Mouse (Mus musculus): ENCODE measurements around the gene Zyx. TPM values are rescaled to one million over a fixed set of nuclear protein-coding genes. Genes with fewer than 3 reads are reported as not detected.

Zyx gene
- polyA plus RNA-seq (2014; fragmentation: Illumina TruSeq; extraction: RNeasy Lipid Tissue Mini Kit (QIAGEN cat#74804); ENCODE audit: low read depth, low replicate concordance), result 59.6 TPM

DNA sequence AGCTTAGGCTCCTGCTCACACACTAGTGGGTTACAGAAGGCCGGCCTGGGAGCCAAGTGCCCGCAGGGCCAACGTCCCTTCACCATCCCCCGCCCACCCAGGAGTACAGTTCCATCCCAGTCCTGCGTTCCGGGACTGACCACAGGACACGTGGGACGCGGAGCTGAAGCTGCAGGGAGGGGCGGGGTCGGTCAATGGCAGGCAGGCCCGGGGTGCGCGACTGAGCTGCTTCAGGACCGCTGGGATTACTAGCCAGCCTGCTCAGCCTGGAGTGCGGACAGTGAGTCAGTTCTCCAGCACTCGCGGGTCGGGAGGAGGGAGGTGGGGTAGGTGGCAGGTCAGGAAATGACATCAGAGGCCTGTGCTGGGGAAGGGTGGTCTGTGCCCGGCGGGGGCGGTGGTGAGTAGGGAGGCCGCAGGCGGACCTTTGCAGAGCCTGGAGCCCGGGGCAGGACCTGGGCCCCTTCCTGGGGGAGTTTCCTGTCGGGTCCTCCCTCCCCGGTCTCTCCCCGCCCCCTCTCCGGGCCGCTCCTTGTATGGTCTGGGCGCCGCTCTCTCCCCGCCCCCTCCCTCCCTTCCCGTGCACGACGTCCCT, at the start of gene Zyx:
Zyx (plus strand) TSS at position 205 of the 595 bp plus-strand sequence.

DNA sequence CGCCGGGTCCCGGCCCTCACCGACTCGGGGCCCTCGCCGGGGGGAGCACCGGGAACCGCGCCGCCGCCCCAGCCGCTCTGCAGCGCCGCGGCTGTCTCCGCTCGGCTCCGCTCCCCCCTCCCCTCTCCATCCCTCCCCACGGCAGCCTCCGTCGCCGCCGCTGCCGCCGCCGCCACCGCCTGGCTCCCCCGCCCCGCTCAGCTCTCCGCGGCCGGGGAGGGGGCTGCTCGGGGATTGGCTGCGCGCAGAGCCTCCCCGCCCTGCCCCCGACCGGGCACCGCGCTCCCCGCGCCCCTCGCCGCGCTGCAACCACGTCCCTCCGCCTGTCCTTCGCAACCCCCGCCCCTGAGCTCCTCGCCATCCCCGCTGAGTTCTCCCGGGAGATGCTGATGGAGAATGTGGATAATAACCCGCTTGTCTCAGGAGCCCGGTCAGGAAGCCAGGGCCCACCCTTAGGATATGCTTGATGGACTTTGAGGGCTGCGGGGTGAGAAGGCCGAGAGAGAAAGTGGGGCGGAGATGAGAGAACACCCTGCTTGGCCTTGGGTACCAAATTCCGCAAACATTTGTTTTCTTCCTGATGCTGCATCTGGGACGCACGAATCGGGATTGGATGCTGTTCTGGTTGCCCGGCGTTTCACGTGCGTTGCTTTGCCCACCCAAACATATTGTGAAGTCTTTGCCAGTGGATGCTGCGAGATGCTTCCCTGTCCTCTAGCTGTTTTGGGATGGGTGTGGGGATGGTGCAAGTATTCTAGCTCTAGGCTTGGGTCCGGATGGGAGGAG, 24.8 kb upstream of the Zyx start, which contains the start of gene Fam131b:
Fam131b (minus strand) TSS at position 162 of the 786 bp plus-strand sequence.

GRCm38 (mm10) chr6:42372816-42373547, 23.6 kb downstream of the Zyx start, which contains the start of gene Epha1:
Gene Epha1, minus strand, starts transcription at chr6:42373268.

GRCm38 (mm10) chr6:42399938-42400337, 50.5 kb downstream of the Zyx start, which contains the start of gene Tas2r143:
Gene Tas2r143, plus strand, starts transcription at chr6:42400238.

GRCm38 (mm10) chr6:42405134-42405533, 55.7 kb downstream of the Zyx start, which contains the start of gene Tas2r135:
Gene Tas2r135, plus strand, starts transcription at chr6:42405434.

Other genes starting within 250 kb of the Zyx start
- gene Tas2r139, start 208.7 kb upstream of the Zyx start, polyA plus RNA-seq (2014; fragmentation: Illumina TruSeq; extraction: RNeasy Lipid Tissue Mini Kit (QIAGEN cat#74804); ENCODE audit: low read depth, low replicate concordance), result not detected
- gene Tas2r144, start 134.3 kb upstream of the Zyx start, polyA plus RNA-seq (2014; fragmentation: Illumina TruSeq; extraction: RNeasy Lipid Tissue Mini Kit (QIAGEN cat#74804); ENCODE audit: low read depth, low replicate concordance), result not detected
- 186 TPM for gene Gstk1, start 103.7 kb upstream of the Zyx start, polyA plus RNA-seq (2014; fragmentation: Illumina TruSeq; extraction: RNeasy Lipid Tissue Mini Kit (QIAGEN cat#74804); ENCODE audit: low read depth, low replicate concordance)
- gene Tmem139, start 87.7 kb upstream of the Zyx start, polyA plus RNA-seq (2014; fragmentation: Illumina TruSeq; extraction: RNeasy Lipid Tissue Mini Kit (QIAGEN cat#74804); ENCODE audit: low read depth, low replicate concordance), result not detected
- gene Casp2, start 84.6 kb upstream of the Zyx start, polyA plus RNA-seq (2014; fragmentation: Illumina TruSeq; extraction: RNeasy Lipid Tissue Mini Kit (QIAGEN cat#74804); ENCODE audit: low read depth, low replicate concordance), result 9.2 TPM
- 13.2 TPM for gene Clcn1, start 62.9 kb upstream of the Zyx start, polyA plus RNA-seq (2014; fragmentation: Illumina TruSeq; extraction: RNeasy Lipid Tissue Mini Kit (QIAGEN cat#74804); ENCODE audit: low read depth, low replicate concordance)
- gene Fam131b, start 25.0 kb upstream of the Zyx start, polyA plus RNA-seq (2014; fragmentation: Illumina TruSeq; extraction: RNeasy Lipid Tissue Mini Kit (QIAGEN cat#74804); ENCODE audit: low read depth, low replicate concordance), result 0.65 TPM
- 0.39 TPM for gene Epha1, start 23.6 kb downstream of the Zyx start, polyA plus RNA-seq (2014; fragmentation: Illumina TruSeq; extraction: RNeasy Lipid Tissue Mini Kit (QIAGEN cat#74804); ENCODE audit: low read depth, low replicate concordance)
- gene Tas2r143, start 50.6 kb downstream of the Zyx start, polyA plus RNA-seq (2014; fragmentation: Illumina TruSeq; extraction: RNeasy Lipid Tissue Mini Kit (QIAGEN cat#74804); ENCODE audit: low read depth, low replicate concordance), result not detected
- not detected for gene Tas2r135, start 55.8 kb downstream of the Zyx start, polyA plus RNA-seq (2014; fragmentation: Illumina TruSeq; extraction: RNeasy Lipid Tissue Mini Kit (QIAGEN cat#74804); ENCODE audit: low read depth, low replicate concordance)
- gene Tas2r126, start 84.9 kb downstream of the Zyx start, polyA plus RNA-seq (2014; fragmentation: Illumina TruSeq; extraction: RNeasy Lipid Tissue Mini Kit (QIAGEN cat#74804); ENCODE audit: low read depth, low replicate concordance), result not detected
- gene Olfr458, start 115.6 kb downstream of the Zyx start, polyA plus RNA-seq (2014; fragmentation: Illumina TruSeq; extraction: RNeasy Lipid Tissue Mini Kit (QIAGEN cat#74804); ENCODE audit: low read depth, low replicate concordance), result not detected
- gene Olfr457, start 126.7 kb downstream of the Zyx start, polyA plus RNA-seq (2014; fragmentation: Illumina TruSeq; extraction: RNeasy Lipid Tissue Mini Kit (QIAGEN cat#74804); ENCODE audit: low read depth, low replicate concordance), result not detected
- not detected for gene Olfr456, start 137.6 kb downstream of the Zyx start, polyA plus RNA-seq (2014; fragmentation: Illumina TruSeq; extraction: RNeasy Lipid Tissue Mini Kit (QIAGEN cat#74804); ENCODE audit: low read depth, low replicate concordance)
- gene Olfr455, start 198.0 kb downstream of the Zyx start, polyA plus RNA-seq (2014; fragmentation: Illumina TruSeq; extraction: RNeasy Lipid Tissue Mini Kit (QIAGEN cat#74804); ENCODE audit: low read depth, low replicate concordance), result not detected
- not detected for gene Tcaf3, start 248.1 kb downstream of the Zyx start, polyA plus RNA-seq (2014; fragmentation: Illumina TruSeq; extraction: RNeasy Lipid Tissue Mini Kit (QIAGEN cat#74804); ENCODE audit: low read depth, low replicate concordance)